Mouse (Mus musculus) kidney, embryonic 15.5 days (tissue): ENCODE data around the gene Scfd2. TPM values are rescaled to one million over a fixed set of nuclear protein-coding genes. Genes with fewer than 3 reads are reported as not detected.

Source experiments
- ATAC-seq: fragments of 200-750 bp; cut with Nextera tagmentation; replicated peaks from 2 replicates; pipeline ENCODE4 v1.8.0; 2017; ENCODE audit warnings: moderate TSS enrichment; ENCODE audit not compliant: low FRiP score
- H3K27ac ChIP-seq: fragments of 300-500 bp; sonication (generic); 2 replicates; pipeline ENCODE4 v1.5.1; 2015; ENCODE audit warnings: mild to moderate bottlenecking, inconsistent platforms
- H3K27me3 ChIP-seq: fragments of 300-500 bp; sonication (generic); 2 replicates; pipeline ENCODE4 v1.6.1; 2015; ENCODE audit warnings: inconsistent platforms
- H3K36me3 ChIP-seq: fragments of 300-500 bp; sonication (generic); 2 replicates; pipeline ENCODE4 v1.6.1; 2015; ENCODE audit warnings: inconsistent platforms
- H3K4me1 ChIP-seq: fragments of 300-500 bp; sonication (generic); 2 replicates; pipeline ENCODE4 v1.6.1; 2015; ENCODE audit warnings: inconsistent platforms
- H3K4me2 ChIP-seq: fragments of 300-500 bp; sonication (generic); 2 replicates; pipeline ENCODE4 v1.6.1; 2015; ENCODE audit warnings: moderate library complexity, mild to moderate bottlenecking, inconsistent platforms
- H3K4me3 ChIP-seq: fragments of 300-500 bp; sonication (generic); replicated peaks from 2 replicates; pipeline ENCODE4 v1.5.1; 2015; ENCODE audit warnings: mild to moderate bottlenecking, inconsistent platforms
- H3K9ac ChIP-seq: fragments of 300-500 bp; sonication (generic); 2 replicates; pipeline ENCODE4 v1.6.1; 2015; ENCODE audit warnings: mild to moderate bottlenecking, inconsistent platforms
- H3K9me3 ChIP-seq: fragments of 300-500 bp; sonication (generic); replicated peaks from 2 replicates; pipeline ENCODE4 v1.6.1; 2016; ENCODE audit warnings: inconsistent platforms
- WGBS: fragments of 180-500 bp; shearing (Covaris S2); methylation state at CpG from one replicate; pipeline ENCODE4 v1.1.7; 2015; ENCODE audit warnings: mixed read lengths; 5-methylcytosine and 5-hydroxymethylcytosine counted together
- polyA plus RNA-seq: library from polyadenylated mRNA; unstranded; fragments of >200 nt; fragmentation: Nextera tagmentation; extraction: Ambion mirVana; gene quantifications from 2 replicates; pipeline ENCODE4 v1.2.1, GENCODE M21; 2015

Scfd2 gene
- polyA plus RNA-seq, 1 experiment from 2014 or later: 18.3 TPM

- Histone ChIP-seq H3K4me3 (no peak overlapping the region), H3K27me3 (no peaks in the 10 kb centered on the region), H3K4me2 (no peak overlapping the region), H3K27ac (no peak overlapping the region), H3K9ac (no peak overlapping the region), H3K9me3 (no peaks in the 10 kb centered on the region), H3K36me3 (no peaks in the 10 kb centered on the region), H3K4me1 (peaks cover 53% of the 10 kb centered on the region)
- 38% methylated on average over 12 of the region's 12 CpGs for WGBS
- peak; percentile 76 for ATAC-seq
These were observed 359.4 kb downstream of the Scfd2 start for GRCm38 (mm10) chr5:74172208-74172607.

DNA sequence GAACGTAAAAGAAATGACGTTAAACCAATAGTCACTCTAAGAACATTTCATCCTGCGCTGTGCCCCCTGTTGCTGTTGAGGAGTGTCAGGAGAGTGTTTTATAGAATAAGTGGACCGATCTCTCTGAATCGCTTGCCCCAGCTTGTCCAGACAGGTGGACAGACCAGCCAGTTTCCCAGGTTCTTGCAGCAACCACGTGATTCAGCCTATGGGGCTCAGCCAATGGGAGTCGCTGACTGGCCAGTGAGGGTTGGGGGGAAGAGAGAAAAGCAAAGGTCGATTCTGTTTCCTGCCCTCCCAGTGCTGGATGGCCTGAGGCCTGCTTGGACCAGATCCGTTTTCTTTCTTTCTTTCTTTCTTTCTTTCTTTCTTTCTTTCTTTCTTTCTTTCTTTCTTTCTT, 359.8 kb downstream of the Scfd2 start:
- Histone ChIP-seq H3K4me3 (no peak overlapping the region), H3K27me3 (no peaks in the 10 kb centered on the region), H3K9ac (no peak overlapping the region), H3K4me2 (no peak overlapping the region), H3K4me1 (peaks cover 50% of the 10 kb centered on the region), H3K9me3 (no peaks in the 10 kb centered on the region), H3K27ac (no peak overlapping the region), H3K36me3 (no peaks in the 10 kb centered on the region)
- 71% methylated on average over 9 of the region's 9 CpGs for WGBS
- no peak for ATAC-seq

GRCm38 (mm10) chr5:74168085-74168484, 363.5 kb downstream of the Scfd2 start:
- ATAC-seq: no peak
- H3K9me3 ChIP-seq: no peaks in the 10 kb centered on the region
- H3K27ac ChIP-seq: no peak overlapping the region
- H3K4me3 ChIP-seq: no peak overlapping the region
- H3K36me3 ChIP-seq: no peaks in the 10 kb centered on the region
- no peak overlapping the region for H3K4me2 ChIP-seq
- 71% methylated on average over 3 of the region's 3 CpGs for WGBS
- no peak overlapping the region for H3K9ac ChIP-seq
- peaks cover 28% of the 10 kb centered on the region for H3K4me1 ChIP-seq
- H3K27me3 ChIP-seq: no peaks in the 10 kb centered on the region

DNA sequence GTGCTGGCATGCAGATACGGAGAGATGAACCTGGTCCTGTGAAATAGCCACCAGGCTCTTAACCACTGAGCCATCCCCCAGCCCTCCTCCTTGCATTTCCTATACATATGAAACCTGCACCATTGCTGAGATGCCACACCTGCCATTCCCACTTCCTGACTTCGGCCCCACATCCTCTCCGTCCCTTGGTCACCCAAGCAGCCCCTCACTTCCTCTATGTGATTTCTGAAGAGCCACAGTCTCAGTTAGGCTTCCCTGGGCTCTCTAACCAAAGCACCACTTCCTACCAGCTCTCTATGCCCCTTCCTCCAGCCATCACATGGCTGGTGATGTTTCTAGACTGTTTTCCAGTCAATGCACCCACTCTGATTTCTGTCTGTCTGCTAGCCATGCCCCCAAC, 364.9 kb downstream of the Scfd2 start:
- WGBS: 64% methylated on average over 3 of the region's 3 CpGs
- Histone ChIP-seq H3K9ac (no peak overlapping the region), H3K36me3 (no peaks in the 10 kb centered on the region), H3K4me1 (peaks cover 28% of the 10 kb centered on the region), H3K4me2 (no peak overlapping the region), H3K27ac (no peak overlapping the region), H3K27me3 (no peaks in the 10 kb centered on the region), H3K9me3 (no peaks in the 10 kb centered on the region), H3K4me3 (no peak overlapping the region)
- no peak for ATAC-seq

DNA sequence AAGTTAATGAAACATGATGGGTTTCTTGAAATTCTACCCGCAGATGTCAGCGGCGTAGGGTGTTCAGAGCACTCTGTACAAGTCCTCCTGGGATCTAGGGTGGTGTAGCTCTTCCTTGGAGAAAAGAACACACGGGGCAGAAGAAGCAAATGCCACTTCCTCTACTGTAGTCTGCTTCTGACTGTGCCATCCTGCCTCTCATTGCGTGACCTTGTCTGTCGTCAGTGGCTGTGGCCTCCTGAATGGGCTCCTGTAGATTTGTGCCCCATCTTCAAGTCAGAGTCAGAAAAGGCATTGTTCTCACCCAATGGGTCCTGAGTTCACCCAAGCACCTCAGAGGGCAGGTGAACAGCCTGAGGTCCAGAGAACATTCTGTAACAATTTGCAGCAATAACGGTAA, 367.0 kb downstream of the Scfd2 start:
- Histone ChIP-seq H3K27ac (no peak overlapping the region), H3K36me3 (no peaks in the 10 kb centered on the region), H3K4me3 (no peak overlapping the region), H3K4me2 (no peak overlapping the region), H3K4me1 (peaks cover 48% of the 10 kb centered on the region), H3K9me3 (no peaks in the 10 kb centered on the region), H3K27me3 (no peaks in the 10 kb centered on the region), H3K9ac (no peak overlapping the region)
- ATAC-seq: no peak
- WGBS: 73% methylated on average over 7 of the region's 7 CpGs

DNA sequence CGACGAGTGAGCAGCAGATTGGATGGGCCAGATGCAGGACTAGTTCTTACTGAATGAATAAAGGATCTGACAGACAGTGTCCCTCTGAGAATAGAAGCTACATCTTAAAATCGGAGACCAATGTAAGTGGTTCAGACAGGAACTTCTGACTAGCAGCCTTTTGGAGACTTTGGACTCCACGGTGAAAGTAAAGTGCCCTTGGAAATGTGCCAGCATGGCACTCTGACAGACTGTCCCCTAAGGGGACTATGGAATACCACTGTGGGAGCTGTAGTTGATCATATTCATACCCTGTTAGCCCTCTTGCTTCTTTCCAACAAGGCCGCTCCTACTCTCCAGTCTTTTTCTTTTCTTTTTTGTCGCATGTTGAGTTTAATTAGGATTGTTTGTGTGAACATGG, 368.4 kb downstream of the Scfd2 start:
- 85% methylated on average over 6 of the region's 6 CpGs for WGBS
- Histone ChIP-seq H3K9me3 (no peaks in the 10 kb centered on the region), H3K36me3 (no peaks in the 10 kb centered on the region), H3K4me1 (peaks cover 43% of the 10 kb centered on the region), H3K4me2 (no peak overlapping the region), H3K27me3 (no peaks in the 10 kb centered on the region), H3K27ac (no peak overlapping the region), H3K4me3 (no peak overlapping the region), H3K9ac (no peak overlapping the region)
- no peak for ATAC-seq

DNA sequence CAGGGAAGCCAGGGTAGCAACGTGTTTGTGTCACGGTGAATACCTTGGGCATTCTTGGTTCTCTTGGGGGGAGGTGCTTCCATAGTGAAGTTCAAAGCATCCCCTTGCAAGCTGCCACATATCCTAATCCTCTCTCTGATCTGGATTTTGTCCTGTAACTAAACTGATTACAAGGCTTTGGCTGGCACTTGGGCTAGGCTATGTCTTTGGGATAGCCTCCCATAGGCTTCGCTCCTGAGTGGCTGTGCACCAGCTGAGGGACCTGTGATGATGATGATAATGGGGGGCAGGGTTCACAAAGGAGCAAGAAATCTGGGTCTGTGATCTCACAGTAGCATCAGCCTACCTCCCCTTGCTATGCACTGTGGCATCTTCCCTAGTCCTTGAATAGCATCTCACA, 369.5 kb downstream of the Scfd2 start:
- H3K9me3 ChIP-seq: no peaks in the 10 kb centered on the region
- H3K4me2 ChIP-seq: peak overlapping the region; percentile 52
- peak; percentile 16; the same call in 1 of the 2 replicates for ATAC-seq
- H3K27me3 ChIP-seq: no peaks in the 10 kb centered on the region
- 43% methylated on average over 3 of the region's 3 CpGs for WGBS
- H3K27ac ChIP-seq: peak overlapping the region; percentile 85
- peaks cover 41% of the 10 kb centered on the region for H3K4me1 ChIP-seq
- H3K36me3 ChIP-seq: no peaks in the 10 kb centered on the region
- peak overlapping the region; percentile 11 for H3K4me3 ChIP-seq
- H3K9ac ChIP-seq: no peak overlapping the region

- Histone ChIP-seq H3K9ac (no peak overlapping the region), H3K27me3 (no peaks in the 10 kb centered on the region), H3K4me3 (peak overlapping the region; percentile 11), H3K9me3 (no peaks in the 10 kb centered on the region), H3K4me2 (peak overlapping the region; percentile 52), H3K4me1 (peaks cover 46% of the 10 kb centered on the region), H3K36me3 (no peaks in the 10 kb centered on the region), H3K27ac (peak overlapping the region; percentile 85)
- peak; percentile 91 for ATAC-seq
- WGBS: 11% methylated on average over 15 of the region's 15 CpGs
These were observed 370.1 kb downstream of the Scfd2 start for GRCm38 (mm10) chr5:74161297-74161926.

DNA sequence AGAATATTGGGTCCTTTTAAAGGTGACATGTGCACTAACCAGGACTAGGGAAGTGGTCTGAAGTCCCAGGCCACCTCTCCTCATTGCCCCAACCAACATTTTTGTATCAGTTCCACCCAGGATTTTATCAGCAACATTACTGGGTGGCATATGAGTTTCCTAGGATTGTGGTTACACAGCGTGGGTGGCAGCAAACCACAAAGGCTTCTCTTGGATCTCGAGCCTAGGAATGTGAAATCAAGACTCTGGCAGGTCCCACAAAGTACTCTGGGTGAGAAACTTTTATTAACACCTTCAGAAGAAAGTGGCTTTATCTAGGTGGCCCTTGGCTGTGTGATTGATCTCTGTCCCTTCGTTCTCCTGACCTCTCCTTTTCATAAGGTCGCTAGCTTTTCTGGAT, 371.2 kb downstream of the Scfd2 start:
- 38% methylated on average over 4 of the region's 4 CpGs for WGBS
- peak overlapping the region; percentile 85 for H3K27ac ChIP-seq
- H3K9me3 ChIP-seq: no peaks in the 10 kb centered on the region
- no peaks in the 10 kb centered on the region for H3K27me3 ChIP-seq
- H3K4me1 ChIP-seq: peaks cover 56% of the 10 kb centered on the region
- no peak overlapping the region for H3K9ac ChIP-seq
- H3K36me3 ChIP-seq: no peaks in the 10 kb centered on the region
- H3K4me3 ChIP-seq: no peak overlapping the region
- ATAC-seq: no peak
- no peak overlapping the region for H3K4me2 ChIP-seq

DNA sequence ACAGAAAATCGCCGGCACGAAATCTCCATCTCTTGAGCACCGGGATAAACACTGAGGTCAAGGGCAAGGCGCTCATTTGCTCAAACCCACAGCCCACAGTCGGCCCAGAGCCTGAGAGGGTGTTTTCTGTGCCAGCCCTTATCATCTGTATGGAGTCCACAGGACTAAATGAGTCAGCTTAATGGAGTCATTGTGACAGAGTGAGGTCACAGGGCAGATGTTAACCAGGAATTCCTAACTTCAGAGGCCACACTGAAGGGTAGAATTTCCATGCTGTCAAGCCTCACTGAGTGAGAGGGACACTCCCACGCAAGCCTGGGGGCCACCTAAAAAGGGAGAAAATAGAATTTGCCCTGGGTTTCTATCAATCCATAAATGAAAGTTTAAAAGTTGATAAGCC, 371.7 kb downstream of the Scfd2 start:
- ATAC-seq: peak; percentile 46; the same call in 1 of the 2 replicates
- Histone ChIP-seq H3K4me2 (no peak overlapping the region), H3K36me3 (no peaks in the 10 kb centered on the region), H3K27ac (peak overlapping the region; percentile 85), H3K4me1 (peaks cover 61% of the 10 kb centered on the region), H3K27me3 (no peaks in the 10 kb centered on the region), H3K4me3 (no peak overlapping the region), H3K9me3 (no peaks in the 10 kb centered on the region), H3K9ac (no peak overlapping the region)
- 19% methylated on average over 7 of the region's 7 CpGs for WGBS

DNA sequence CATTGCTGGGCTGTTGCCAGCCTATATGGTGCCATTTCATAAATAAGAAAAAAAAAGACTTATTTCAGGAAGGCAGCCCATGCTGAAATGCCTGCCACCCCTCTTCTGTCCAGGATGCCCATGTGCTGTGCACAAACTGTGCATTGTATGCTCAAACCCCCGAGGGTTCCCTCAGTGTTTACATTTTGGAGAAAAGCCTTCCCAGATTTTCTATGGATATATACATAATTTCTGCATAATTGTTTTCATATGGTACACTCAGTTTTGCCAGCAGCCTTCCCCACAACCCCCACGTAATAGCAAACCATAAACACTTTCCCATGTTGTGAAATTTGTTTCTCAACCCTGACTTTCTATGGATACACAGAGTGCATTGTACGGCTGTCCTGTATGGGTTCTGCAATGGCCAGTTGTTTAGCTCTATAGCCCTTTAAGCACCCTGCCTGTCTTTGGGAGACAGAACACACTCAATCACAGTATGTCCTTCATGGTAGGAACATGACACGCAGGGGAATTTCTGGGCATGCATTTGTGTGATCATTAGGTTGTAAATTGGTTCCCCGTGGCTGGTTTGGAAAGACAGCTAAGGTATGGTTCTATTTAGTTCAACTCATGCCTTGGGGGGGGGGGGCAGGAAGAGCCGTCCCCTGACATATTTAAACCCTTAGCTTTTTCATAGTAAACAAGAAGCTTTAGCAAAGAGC, 372.5 kb downstream of the Scfd2 start:
- ATAC-seq: no peak
- no peak overlapping the region for H3K4me2 ChIP-seq
- peak overlapping the region; percentile 85; the same call in 1 of the 2 replicates for H3K27ac ChIP-seq
- WGBS: 79% methylated on average over 6 of the region's 6 CpGs
- H3K9ac ChIP-seq: no peak overlapping the region
- no peak overlapping the region for H3K4me3 ChIP-seq
- H3K9me3 ChIP-seq: no peaks in the 10 kb centered on the region
- no peaks in the 10 kb centered on the region for H3K27me3 ChIP-seq
- peaks cover 59% of the 10 kb centered on the region for H3K4me1 ChIP-seq
- no peaks in the 10 kb centered on the region for H3K36me3 ChIP-seq

- no peaks in the 10 kb centered on the region for H3K36me3 ChIP-seq
- H3K9me3 ChIP-seq: no peaks in the 10 kb centered on the region
- peaks cover 39% of the 10 kb centered on the region for H3K4me1 ChIP-seq
- no peak overlapping the region for H3K4me2 ChIP-seq
- H3K4me3 ChIP-seq: no peak overlapping the region
- no peak overlapping the region for H3K9ac ChIP-seq
- WGBS: 20% methylated on average over 7 of the region's 7 CpGs
- ATAC-seq: peak; percentile 69
- H3K27ac ChIP-seq: peak overlapping the region; percentile 56
- no peaks in the 10 kb centered on the region for H3K27me3 ChIP-seq
These were observed 375.7 kb downstream of the Scfd2 start for GRCm38 (mm10) chr5:74155860-74156351.
